Mouse (Mus musculus) erythroid progenitor cell, adult 5-6 weeks (primary cell): ENCODE results near the gene Mocs2. TPM values are rescaled to one million over a fixed set of nuclear protein-coding genes. Genes with fewer than 3 reads are reported as not detected.

Experiments used
- ATAC-seq: replicated peaks from 2 replicates; pipeline ENCODE4 v1.8.0; 2016; ENCODE audit warnings: moderate number of reproducible peaks, mild to moderate bottlenecking, moderate TSS enrichment, inconsistent platforms; ENCODE audit not compliant: poor library complexity, low FRiP score, severe bottlenecking
- total RNA-seq, 2 experiments: library from RNA; stranded (forward) in 1 of 2; stranded (reverse) in 1 of 2; fragments of 150-400 nt in 1 of 2; fragments of 186-747, 209-891 nt in 1 of 2; gene quantifications; 2 replicates each; pipeline versions ENCODE4 v1.2.3 to v1.2.4; 2015 to 2017; ENCODE audit warnings: low replicate concordance in 2 of 2

Gene Mocs2
- total RNA-seq (2015; ENCODE audit: low replicate concordance) (20.5 and 23.8 TPM in 2 replicates), total RNA-seq (2017; ENCODE audit: low replicate concordance) (15.9 and 16.9 TPM in 2 replicates)

GRCm38 (mm10) chr13:114817751-114818360 lies at the start of gene Mocs2:
Mocs2 (plus strand) TSS chr13:114818236.
- ATAC-seq: peak; percentile 97

- ATAC-seq: no peak
These were observed 26.5 kb upstream of the Mocs2 start for GRCm38 (mm10) chr13:114791511-114791910.

DNA sequence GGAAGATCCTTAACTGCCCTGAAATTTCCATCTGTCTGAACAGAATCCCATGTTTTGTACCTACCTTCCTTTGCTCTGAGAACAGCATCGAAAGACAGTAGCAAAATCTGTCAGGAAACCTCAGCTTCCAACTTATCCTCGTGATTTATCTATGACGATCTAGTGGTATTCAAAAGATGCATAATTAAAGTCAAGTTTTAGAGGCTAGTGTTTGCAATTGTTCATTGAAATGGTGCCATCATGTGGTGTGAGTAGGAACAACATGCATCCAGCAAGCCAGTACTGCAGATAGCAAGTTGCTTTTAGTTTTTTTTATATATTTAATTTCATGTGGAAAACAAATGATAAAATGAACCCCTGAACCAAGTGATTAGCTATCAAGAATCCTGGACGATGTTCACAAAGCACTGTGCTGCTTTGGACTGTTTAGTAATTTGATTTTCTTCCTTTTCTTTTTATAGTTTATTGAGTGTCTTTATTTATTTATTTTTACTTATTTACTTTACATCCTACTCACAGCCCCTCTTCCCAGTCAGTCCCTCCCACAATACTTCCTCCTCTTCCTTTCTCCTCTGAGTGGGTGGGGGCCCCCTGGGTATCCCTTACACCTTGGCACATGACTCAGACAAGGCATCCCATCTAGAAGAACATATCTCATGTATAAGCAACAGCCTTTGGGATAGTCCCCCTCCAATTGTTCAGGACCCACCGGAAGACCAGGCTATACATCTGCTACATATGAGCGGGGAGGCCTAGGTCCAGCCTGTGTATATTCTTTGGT lies 24.6 kb upstream of the Mocs2 start:
- ATAC-seq: no peak

- ATAC-seq: no peak
These were observed 16.2 kb upstream of the Mocs2 start for GRCm38 (mm10) chr13:114801857-114802256.

GRCm38 (mm10) chr13:114802971-114803370 lies 15.1 kb upstream of the Mocs2 start:
- ATAC-seq: no peak

- no peak for ATAC-seq
These were observed 8.3 kb upstream of the Mocs2 start for GRCm38 (mm10) chr13:114809624-114810210.

DNA sequence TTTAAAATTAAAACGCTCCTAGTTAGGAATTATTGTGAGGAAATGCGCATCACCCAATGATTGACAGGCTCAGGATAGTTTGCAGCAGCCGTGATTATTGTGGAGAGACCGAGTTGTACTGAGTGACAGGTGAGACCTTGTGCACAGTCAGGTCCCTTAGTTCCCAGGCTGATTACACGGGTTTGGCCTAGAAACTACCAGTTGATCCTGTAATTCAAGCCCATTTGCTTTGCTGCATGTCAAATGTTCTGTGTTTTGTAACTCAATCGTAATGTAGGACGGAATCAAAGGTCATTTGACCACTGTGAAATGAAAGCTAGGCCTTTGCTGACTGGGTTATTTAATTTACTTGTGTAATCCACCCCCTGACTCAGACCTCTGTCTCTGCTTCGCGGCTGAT lies 477 bp downstream of the Mocs2 start:
- ATAC-seq: peak; percentile 68

GRCm38 (mm10) chr13:114822871-114823270 lies 4.8 kb downstream of the Mocs2 start:
- ATAC-seq: no peak

- no peak for ATAC-seq
These were observed 7.4 kb downstream of the Mocs2 start for GRCm38 (mm10) chr13:114825377-114825855.

DNA sequence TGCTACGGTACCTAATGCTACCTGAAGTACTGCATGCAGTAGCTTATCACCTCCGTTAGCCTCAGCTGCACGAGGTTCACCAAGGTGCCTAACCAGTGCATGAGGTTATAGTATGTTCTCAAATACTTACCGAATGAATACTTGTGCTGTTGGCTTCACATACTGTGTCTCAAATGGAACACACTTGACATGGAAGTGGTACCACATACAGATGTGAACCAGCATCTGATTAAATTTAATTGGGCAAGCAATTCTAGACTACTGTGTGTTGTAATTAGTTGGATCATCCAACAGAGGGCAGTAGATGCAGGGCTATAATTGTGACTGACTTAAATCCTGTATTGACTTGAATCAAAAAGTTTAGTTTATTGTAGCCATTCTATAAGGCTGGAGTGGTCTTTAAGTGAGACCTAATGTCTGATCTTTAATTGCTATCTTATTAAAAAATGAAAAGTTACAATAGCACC lies 13.4 kb downstream of the Mocs2 start:
- ATAC-seq: peak; percentile 41; the same call in 1 of the 2 replicates

GRCm38 (mm10) chr13:114832761-114833160 lies 14.7 kb downstream of the Mocs2 start:
- no peak for ATAC-seq

GRCm38 (mm10) chr13:114833351-114833750 lies 15.3 kb downstream of the Mocs2 start:
- ATAC-seq: no peak

DNA sequence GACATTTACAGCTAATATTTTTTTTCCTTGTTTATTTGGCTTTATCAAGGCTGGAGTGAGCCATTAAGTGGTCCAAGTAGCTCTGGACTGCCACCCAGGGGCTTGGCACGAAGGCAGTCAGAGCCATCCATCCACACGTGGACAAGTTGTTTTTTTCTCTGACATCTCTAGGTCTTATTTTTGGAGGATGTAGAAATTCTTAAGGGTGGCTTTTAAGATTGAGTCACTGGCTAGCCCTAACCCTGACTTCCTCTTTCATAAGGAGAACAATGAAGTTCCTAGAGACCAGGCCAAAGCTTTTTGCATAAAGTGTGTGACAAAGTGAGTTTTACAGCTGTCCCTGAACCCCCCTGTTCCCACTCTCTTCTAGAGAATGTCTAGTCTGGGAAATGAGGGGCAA lies 16.5 kb downstream of the Mocs2 start:
- ATAC-seq: no peak

GRCm38 (mm10) chr13:114837061-114837460 lies 19.0 kb downstream of the Mocs2 start:
- no peak for ATAC-seq

DNA sequence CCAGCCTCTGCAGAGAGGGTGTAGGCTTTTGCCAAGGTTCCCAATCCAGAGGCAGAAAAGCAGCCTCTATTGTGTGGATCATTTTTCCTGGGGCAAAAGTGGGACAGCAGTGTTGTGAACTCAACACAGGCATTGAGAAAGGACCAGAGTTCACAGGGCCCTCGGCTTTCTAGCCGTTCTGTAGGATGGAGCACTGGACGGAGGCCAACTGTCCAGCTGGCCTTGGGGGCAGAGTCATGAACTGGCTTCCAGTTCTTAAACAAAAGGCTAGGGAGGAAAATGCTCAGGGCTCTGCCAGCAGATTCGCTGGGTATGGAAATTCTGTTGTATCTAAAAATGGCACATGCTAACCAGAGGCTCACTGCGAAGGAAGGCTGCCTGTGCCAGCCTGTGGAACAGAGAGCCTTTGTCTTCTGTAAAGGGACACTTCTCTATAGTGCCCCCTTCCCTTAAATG lies 20.5 kb downstream of the Mocs2 start:
- ATAC-seq: no peak

DNA sequence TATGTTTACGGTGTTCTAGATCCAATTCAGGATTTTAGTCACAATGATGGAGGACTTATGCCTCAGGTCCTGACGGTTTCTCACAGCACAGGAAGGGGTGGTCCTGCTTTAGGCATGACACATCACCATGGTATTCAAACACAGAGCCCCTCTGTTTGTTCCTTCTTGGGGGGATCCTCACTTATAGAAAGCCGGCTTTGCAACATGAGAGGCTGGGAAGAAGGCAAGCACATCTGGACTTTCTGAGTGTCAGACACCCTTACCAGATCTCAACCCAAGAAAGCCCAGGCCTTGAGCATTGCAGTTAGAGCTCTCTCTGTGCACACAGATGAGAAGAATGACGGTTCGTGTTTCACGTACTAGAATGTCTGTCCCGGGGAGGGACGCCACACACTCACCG lies 21.1 kb downstream of the Mocs2 start:
- ATAC-seq: no peak

DNA sequence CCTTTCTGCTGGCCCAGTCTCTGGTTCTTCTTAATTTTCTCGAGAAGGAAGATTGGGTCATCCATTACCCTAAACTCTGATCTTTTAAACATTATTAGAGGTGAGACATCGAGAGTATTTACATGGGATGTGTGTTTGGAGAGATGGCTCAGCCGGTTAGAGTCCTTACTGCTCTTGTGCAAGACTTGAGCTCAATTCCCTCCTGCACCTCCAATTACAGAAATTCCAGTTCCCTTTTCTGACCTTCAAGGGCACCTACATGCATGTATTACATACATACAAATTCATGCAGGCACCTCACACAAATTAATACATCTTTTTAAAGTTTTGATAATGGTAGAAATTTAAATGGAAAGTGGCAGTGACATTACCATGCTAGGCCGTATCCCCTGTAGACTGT lies 22.5 kb downstream of the Mocs2 start:
- no peak for ATAC-seq

- ATAC-seq: no peak
These were observed 25.3 kb downstream of the Mocs2 start for GRCm38 (mm10) chr13:114843318-114843717.

DNA sequence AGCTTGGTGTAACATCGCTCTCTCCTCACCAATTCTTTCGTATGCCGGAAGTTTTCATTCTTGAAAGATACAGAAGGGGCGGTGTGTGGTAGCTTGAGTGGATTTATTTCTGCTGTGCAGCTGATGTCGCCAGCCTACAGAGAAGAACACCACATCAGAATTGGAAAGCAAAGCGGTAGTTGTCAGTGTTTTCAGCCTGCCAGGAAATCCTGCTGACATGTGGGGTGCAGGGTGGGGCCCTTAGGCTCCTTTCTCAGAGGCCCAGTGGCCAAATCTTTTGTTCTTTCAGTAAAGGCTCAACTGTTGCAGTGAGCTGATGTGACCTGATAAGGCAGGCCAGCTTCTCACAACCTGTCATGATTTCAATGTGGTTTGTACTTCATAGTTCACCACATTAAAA lies 27.8 kb downstream of the Mocs2 start:
- no peak for ATAC-seq

GRCm38 (mm10) chr13:114848945-114849344 lies 30.9 kb downstream of the Mocs2 start:
- no peak for ATAC-seq
